Mouse (Mus musculus) heart, postnatal 14 days (tissue): ENCODE measurements around the gene Gusb. TPM values are rescaled to one million over a fixed set of nuclear protein-coding genes. Genes with fewer than 3 reads are reported as not detected.
"Not testable (repeated sequence)": the region's sequence is repeated elsewhere in the genome, so short reads cannot be mapped to it uniquely, and the experiment has no call there.

Experiments used
- DNase-seq, 2 experiments: peaks; one replicate each; pipeline ENCODE4 v3.0.0; 2021 to 2022
- intact Hi-C: fragments of 180-260 bp; cut with DNase I; formaldehyde crosslinking; loops from one replicate; pipeline ENCODE4 v1.15.1; 2025
- total RNA-seq, 2 experiments: library from RNA; stranded (reverse); gene quantifications; 2 replicates each; pipeline ENCODE4 v1.2.3; 2021

Gusb gene
- total RNA-seq, 2 experiments from 2014 or later, result 18.5 to 19.0 TPM

DNA sequence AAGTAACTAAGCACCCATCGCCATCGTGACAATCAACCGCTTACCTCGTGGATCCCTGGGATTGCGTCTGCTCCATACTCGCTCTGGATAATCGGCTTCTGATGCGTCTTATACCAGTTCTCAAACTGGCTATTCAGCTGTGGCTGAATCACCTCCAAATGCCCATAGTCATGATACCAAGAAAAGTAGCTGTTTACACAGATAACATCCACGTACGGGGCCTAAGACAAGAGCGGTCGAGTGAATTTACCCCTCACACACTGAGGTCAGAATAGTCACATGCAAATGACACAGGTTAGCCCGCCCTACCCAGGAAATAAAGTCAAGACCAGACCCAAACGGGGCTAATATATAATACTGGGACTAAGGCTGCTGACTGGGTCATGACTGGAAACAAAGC, 9.5 kb downstream of the Gusb start:
- intact Hi-C loops, result no loop called here

GRCm38 (mm10) chr5:129991898-129992297, 11.0 kb downstream of the Gusb start:
- DNase-seq, result no peak
- intact Hi-C loops, result no loop called here

More for the DNA sequence above, 9.5 kb downstream of the Gusb start:
- no peak for DNase-seq

GRCm38 (mm10) chr5:129989376-129989775, 13.5 kb downstream of the Gusb start:
- intact Hi-C loops, result no loop called here
- DNase-seq, result no peak

DNA sequence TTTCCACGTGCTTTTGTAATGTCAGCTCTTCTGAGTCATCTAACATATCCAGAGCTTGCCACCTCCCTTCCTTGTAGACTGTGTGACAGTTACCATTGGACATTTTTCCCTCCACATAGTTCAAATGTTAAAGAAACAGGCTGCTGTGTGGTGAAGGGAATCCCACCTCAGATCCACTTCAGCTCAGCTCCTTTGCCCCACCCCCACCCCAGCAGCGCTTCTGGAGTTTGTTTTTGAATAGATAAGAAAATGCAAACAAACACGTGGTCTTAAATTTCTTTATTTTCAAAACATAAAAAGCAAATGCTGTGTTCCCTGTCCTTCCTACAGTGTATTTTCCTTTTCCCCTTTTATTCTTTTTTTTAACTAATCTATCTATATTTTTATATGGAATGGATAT, 22.6 kb downstream of the Gusb start:
- intact Hi-C loops, result no loop called here

GRCm38 (mm10) chr5:129978608-129979007, 24.2 kb downstream of the Gusb start:
- intact Hi-C loops, result no loop called here

More for the DNA sequence above, 22.6 kb downstream of the Gusb start:
- no peak for DNase-seq

GRCm38 (mm10) chr5:129977768-129978167, 25.1 kb downstream of the Gusb start:
- intact Hi-C loops, result no loop called here

More at GRCm38 (mm10) chr5:129978608-129979007, 24.2 kb downstream of the Gusb start:
- DNase-seq, result no peak

DNA sequence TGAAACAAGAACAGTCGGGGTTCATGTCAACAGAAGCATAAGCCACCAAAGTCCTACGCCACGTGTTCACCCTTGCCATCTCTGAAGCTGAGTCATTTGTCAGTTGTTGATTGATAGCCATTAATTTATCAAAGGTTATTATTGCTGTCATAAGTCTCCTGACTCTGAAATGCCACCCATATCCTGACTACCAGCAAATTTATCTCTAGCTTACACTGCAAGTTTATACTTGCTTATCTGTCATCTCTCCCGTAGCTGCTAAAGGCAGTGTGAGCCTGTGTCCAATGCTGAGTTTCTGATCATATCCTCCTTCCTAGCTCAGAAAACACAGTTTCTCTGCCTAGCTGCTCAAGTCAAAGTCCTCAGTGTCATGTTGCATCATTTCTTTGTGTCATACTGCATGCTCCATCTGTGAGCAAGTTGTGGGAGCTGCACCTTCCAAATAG, 28.0 kb downstream of the Gusb start:
- DNase-seq, result no peak
- intact Hi-C loops, result no loop called here

More at GRCm38 (mm10) chr5:129977768-129978167, 25.1 kb downstream of the Gusb start:
- no peak for DNase-seq

DNA sequence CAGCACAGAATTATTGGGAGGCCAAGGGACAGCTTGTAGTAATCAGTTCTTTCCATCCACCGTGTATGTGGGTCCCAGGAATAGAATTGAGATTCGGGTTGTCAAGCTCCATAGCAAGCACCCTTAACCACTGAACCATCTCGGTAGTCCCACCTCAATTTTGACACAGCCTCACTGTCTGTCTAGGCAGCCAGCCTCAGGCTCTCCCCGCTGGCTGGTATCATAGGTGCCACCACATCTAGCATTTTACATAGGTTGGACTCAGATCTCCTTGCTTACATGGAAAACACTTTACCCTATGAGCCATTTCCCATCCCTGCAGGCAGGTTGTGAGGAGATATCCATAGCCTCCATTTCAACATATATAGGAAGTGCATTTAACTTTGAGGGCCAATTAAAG, 28.5 kb downstream of the Gusb start:
- intact Hi-C loops, result no loop called here
- DNase-seq, result no peak

DNA sequence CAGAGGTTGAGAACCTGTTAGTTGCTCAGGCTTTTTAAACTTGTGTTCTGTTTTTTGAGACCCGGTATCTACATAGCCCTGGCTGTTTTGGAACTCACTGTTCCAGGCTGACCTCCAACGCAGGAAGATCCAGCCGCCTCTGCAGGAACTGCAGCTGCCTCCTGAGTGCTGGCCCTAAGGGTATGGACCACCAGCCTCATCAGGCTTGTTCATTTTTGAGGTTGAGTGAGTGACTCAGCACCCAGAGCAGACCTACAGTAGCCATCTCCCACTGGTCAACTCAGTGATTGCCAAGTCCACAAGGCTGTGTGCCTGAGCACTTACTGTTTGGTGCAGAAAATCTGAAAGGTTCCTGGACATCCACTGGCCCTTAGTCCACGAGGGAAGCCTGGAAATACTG, 31.4 kb downstream of the Gusb start:
- intact Hi-C loops, result no loop called here
- DNase-seq, result no peak

GRCm38 (mm10) chr5:129968417-129968816, 34.4 kb downstream of the Gusb start:
- intact Hi-C loops, result no loop called here
- DNase-seq, result no peak

DNA sequence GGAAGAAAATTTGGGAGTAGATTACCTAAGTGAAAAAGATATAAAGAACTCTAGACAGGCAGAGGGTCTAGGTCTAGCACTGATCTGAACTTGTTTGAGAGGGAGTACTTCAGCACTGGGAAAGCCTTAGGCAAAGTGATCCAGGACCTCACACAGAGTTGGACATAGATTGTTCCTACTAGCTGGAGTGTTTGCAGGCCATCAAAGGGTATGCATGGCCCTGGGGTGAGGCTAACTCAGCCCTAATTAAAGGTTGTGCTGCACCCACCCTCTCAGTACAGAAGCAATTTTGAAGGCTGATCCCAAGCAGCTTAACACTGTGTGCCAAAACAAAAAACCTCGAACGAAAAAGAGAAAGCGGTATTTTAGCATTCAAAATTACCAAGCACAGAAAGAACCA, 36.4 kb downstream of the Gusb start:
- no peak for DNase-seq
- intact Hi-C loops, result no loop called here

GRCm38 (mm10) chr5:129963224-129963623, 39.6 kb downstream of the Gusb start:
- intact Hi-C loops, result no loop called here
- no peak for DNase-seq

- intact Hi-C loops, result no loop called here
- DNase-seq, result no peak
Measured at GRCm38 (mm10) chr5:129955792-129956191, 47.1 kb downstream of the Gusb start.

DNA sequence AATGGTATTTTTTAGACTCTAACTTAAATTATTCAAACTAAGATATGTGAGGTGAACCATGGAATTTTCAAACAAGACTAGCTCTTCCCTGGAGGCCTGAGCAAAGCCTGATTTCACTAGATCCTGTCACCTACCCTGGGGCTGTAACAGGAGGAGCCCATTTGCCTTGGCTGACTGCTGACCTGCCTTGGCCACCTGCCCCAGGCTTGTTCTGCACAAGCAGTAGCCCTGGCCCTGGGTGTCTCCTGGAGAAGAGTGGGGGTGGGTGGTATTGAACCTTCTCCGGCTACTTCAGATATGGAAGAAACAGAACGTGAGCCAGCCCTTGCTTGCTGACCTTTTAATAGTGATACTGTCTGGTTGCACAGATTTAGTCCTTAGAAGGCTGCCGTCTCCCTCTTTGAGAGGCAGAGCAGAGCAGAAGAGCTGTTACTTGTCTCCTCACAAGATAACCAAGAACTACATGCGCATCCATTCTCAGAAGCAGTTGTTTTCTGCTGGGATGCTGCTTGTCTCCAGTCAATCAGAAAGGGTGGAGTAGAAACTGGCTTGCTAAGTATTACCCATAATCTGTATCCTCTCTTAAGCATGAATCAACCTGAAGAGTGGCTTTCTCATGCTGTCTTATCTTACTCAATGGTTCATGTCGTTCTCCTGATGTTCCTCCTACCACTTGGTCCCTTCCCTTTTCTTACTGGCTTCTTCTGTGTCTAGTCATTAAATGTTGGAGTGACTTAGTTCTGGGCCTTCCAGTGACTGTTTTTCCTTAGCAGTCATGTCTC, 48.2 kb downstream of the Gusb start:
- intact Hi-C loops, result no loop called here
- peak; percentile 13 to 19 for DNase-seq

DNA sequence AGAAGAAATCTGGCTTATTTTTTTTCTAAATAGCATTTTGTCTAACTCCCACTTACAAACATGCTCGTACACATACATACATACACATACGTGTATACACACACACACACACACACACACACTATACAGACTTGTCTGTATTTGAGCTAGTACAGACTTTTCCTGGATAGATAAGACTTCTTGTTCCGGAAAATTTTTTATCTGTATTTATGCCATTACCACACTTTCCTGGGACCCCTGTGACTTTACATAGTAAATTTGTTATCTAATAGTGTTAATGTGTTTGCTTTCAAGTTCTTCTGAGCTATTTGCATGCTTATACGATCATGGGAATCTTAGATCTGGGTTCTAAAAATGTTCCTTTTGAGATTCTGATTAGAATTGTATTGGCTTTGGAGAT, 50.7 kb downstream of the Gusb start:
- no peak for DNase-seq
- intact Hi-C loops, result no loop called here

GRCm38 (mm10) chr5:129947528-129948033, 55.3 kb downstream of the Gusb start:
- intact Hi-C loops, result no loop called here
- no peak for DNase-seq

DNA sequence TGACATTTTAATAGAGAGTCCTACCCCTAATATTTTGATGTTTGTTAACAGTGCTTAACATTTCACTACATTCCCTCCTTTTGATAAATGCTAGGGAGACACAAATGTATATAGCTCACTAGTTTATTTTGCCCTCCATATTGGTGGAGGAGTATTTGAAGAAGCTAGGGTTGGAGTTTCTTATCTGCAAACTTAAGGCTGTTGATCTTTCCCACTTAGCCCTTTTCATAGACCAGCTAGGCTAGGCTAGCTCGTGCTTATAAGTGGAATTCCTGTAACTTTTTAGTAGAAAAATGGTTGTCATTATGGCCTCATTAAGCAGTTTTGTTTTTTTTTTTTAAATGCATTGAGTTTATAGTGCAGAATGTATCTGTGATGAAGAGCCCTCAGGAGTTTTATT, 59.4 kb downstream of the Gusb start:
- DNase-seq, result no peak
- intact Hi-C loops, result no loop called here

GRCm38 (mm10) chr5:129942073-129942939, 60.5 kb downstream of the Gusb start:
- intact Hi-C loops, result not testable (repeated sequence)
- DNase-seq, result peak; percentile 37 to 56

GRCm38 (mm10) chr5:129941495-129942045, 61.3 kb downstream of the Gusb start, which contains the start of gene Vkorc1l1:
Gene Vkorc1l1 (plus strand): TSS chr5:129941970.
- DNase-seq, result peak; percentile 99

DNA sequence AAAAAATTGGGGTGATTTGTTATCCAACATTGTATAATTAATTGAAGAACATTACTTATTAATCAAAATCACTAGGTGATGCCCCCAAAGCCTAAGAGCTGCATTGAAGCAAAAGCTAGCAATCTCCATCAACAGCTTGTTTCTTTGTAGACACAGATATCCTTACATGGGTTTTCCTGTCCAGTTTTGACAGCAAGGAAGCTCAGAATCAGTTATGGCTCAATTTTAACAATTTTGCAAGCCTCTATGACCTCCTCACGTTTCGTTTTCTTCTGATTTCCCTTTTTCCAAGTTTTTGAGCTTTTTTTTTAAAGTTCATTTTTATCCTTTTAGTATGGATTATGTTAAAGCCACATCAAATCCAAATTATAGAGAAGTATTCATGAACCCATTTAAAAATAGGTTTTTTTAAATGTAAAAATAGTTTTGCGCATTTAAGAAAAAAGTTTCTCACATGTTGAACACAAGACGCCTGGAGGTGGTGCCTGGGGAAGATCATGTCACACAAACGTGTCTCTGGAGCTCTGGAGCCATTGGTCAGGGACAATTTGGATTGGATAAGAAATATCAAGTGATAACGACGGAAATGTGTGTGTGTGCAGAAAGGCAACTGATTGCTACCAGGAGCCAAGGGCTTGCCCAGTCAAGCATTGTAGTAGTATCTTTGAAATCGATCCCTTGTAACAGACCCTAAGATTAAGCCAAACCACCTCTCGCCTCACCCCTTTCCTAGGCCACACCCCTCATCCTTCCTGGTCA, 61.9 kb downstream of the Gusb start:
- DNase-seq, result no peak

More at GRCm38 (mm10) chr5:129941495-129942045, 61.3 kb downstream of the Gusb start, which contains the start of gene Vkorc1l1:
- intact Hi-C loops, result no loop called here

More for the DNA sequence above, 61.9 kb downstream of the Gusb start:
- intact Hi-C loops, result no loop called here
